ENCODE assay signal across 23 mouse cellular contexts in the genomic region with DNA sequence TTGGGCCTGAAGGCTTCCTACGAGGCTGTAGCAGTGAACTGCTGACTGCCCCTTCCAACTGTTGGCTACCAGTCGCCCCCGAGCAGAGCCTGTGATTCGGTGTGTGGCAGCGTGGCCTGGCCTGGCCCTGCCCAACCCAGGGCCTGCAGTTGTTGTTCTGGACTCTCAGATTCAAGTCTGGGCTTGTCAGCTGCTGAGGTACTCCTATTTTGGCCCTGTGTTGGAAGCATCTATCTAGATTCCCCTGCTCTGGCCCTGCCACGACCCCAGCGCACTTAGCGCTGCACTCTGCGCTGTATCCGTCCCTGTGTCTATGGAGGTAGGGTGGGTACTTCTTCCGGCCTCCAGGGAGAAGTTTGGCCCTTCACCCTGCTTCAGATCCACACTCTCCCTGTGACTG. TPM values are rescaled to one million over a fixed set of nuclear protein-coding genes. Genes with fewer than 3 reads are reported as not detected.
DNase-seq lines count a peak whose midpoint lies in the region; ATAC-seq and TF ChIP-seq lines count a peak whose summit lies in the region.
"Had no signal": no experiment of that assay in that cellular context is flagged by ENCODE, and none has a peak within 500 bp of the region (broad histone marks: within the 10 kb centered on the region; RNA-seq: fewer than 3 reads in every experiment).

No protein-coding gene starts in this region.

- intact Hi-C loops in gastrocnemius, adult 2 months (cut with DNase I) = no loop called here

- no peak for ATAC-seq in liver, postnatal 0 days
- ATAC-seq: forebrain, postnatal 0 days; hindbrain, postnatal 0 days; midbrain, embryonic 13.5 days had no signal

- H3K9me3 ChIP-seq in embryonic facial prominence, embryonic 10.5 days = no peaks in the 10 kb centered on the region
- no peaks in the 10 kb centered on the region for H3K9me3 ChIP-seq in liver, postnatal 0 days (ENCODE audit: low read length)
- H3K9me3 ChIP-seq: lung, embryonic 15.5 days; midbrain, embryonic 13.5 days; stomach, embryonic 15.5 days had no signal

- no peak for DNase-seq in gastrocnemius, adult 2 months
- no peak for DNase-seq in gastrocnemius, postnatal 4 days (ENCODE audit: low spot score in 2 of 2)
- peak; percentile 46 for DNase-seq in 3T3-L1 (ENCODE audit: low read depth, low spot score)
- DNase-seq in embryonic facial prominence, embryonic 10.5 days (ENCODE audit: low spot score) = no peak
- no peak for DNase-seq in liver, postnatal 0 days
- no peak for DNase-seq in frontal cortex, adult 2 months (ENCODE audit: extremely low spot score in 1 of 2, low spot score in 1 of 2)
- no peak for DNase-seq in left cerebral cortex, adult 9 months (ENCODE audit: low spot score in 2 of 2)
- no peak for DNase-seq in frontal cortex, postnatal 10 days (ENCODE audit: low spot score in 2 of 2)
- DNase-seq: cerebellum, postnatal 25 days; forebrain, postnatal 0 days; gastrocnemius, postnatal 14 days; heart, postnatal 14 days; retina, postnatal 1 day; spleen, adult 18-20 months; thymus, postnatal 14 days had no signal

- no peak for TF ChIP-seq CTCF in gastrocnemius, adult 2 months (IDR thresholded peaks at IDR 0.05)
- no peak for TF ChIP-seq CTCF in liver, postnatal 0 days (IDR thresholded peaks at IDR 0.05; ENCODE audit: low read depth)

- H3K4me2 ChIP-seq in liver, postnatal 0 days (ENCODE audit: low read depth, low read length) = no peak overlapping the region
- H3K4me2 ChIP-seq: heart, embryonic 11.5 days; lung, embryonic 15.5 days; midbrain, embryonic 13.5 days; stomach, embryonic 15.5 days had no signal

- 0 out of 2 replicates have a peak, but pooled peaks cover under 1% of the 10 kb centered on the region for H3K36me3 ChIP-seq in embryonic facial prominence, embryonic 10.5 days (replicated peaks)
- H3K36me3 ChIP-seq in liver, postnatal 0 days (replicated peaks; ENCODE audit: insufficient read depth, low read length) = peaks cover 3% of the 10 kb centered on the region; the same call in 1 of the 2 replicates
- H3K36me3 ChIP-seq: lung, embryonic 15.5 days; midbrain, embryonic 13.5 days; stomach, embryonic 15.5 days had no signal

- H3K27ac ChIP-seq in gastrocnemius, adult 2 months = 0 out of 2 replicates have a peak overlapping the region, but pooled peaks have one; percentile 20
- H3K27ac ChIP-seq in embryonic facial prominence, embryonic 10.5 days (replicated peaks) = peak overlapping the region; percentile 44
- H3K27ac ChIP-seq in liver, postnatal 0 days (ENCODE audit: low read depth) = peak overlapping the region; percentile 57
- H3K27ac ChIP-seq: hindbrain, postnatal 0 days; left cerebral cortex, adult 2 months; lung, embryonic 15.5 days; macrophage; midbrain, embryonic 13.5 days; stomach, embryonic 15.5 days had no signal

- WGBS in embryonic facial prominence, embryonic 10.5 days = 64% methylated on average over 11 of the region's 11 CpGs
- WGBS in liver, postnatal 0 days (ENCODE audit: insufficient replicate concordance) = 71% methylated on average over 11 of the region's 11 CpGs

- no peak for TF ChIP-seq EP300 in liver, postnatal 0 days (IDR thresholded peaks at IDR 0.05; ENCODE audit: low read depth)

- peaks cover 94% of the 10 kb centered on the region for H3K4me1 ChIP-seq in embryonic facial prominence, embryonic 10.5 days
- peaks cover 88% of the 10 kb centered on the region for H3K4me1 ChIP-seq in liver, postnatal 0 days (ENCODE audit: insufficient read depth)

- H3K9ac ChIP-seq in liver, postnatal 0 days (replicated peaks) = no peak overlapping the region
- H3K9ac ChIP-seq: forebrain, postnatal 0 days; lung, embryonic 15.5 days; midbrain, embryonic 13.5 days; stomach, embryonic 15.5 days had no signal

- H3K27me3 ChIP-seq in embryonic facial prominence, embryonic 10.5 days (replicated peaks; ENCODE audit: low read depth, poor library complexity, severe bottlenecking) = no peaks in the 10 kb centered on the region
- no peaks in the 10 kb centered on the region for H3K27me3 ChIP-seq in liver, postnatal 0 days (ENCODE audit: insufficient read depth, low read length)
- H3K27me3 ChIP-seq: lung, embryonic 15.5 days; midbrain, embryonic 13.5 days; stomach, embryonic 15.5 days had no signal

- H3K4me3 ChIP-seq in gastrocnemius, adult 2 months = no peak overlapping the region
- H3K4me3 ChIP-seq in embryonic facial prominence, embryonic 10.5 days = no peak overlapping the region
- no peak overlapping the region for H3K4me3 ChIP-seq in liver, postnatal 0 days (ENCODE audit: low read depth, low read length)
- H3K4me3 ChIP-seq: erythroblast, embryonic 14.5 days; left cerebral cortex, adult 2 months; lung, embryonic 15.5 days; midbrain, embryonic 13.5 days; stomach, embryonic 15.5 days had no signal

RNA-seq across cellular contexts. Expression of a gene that starts 45.2 kb away (rescaled TPM):
- 10 to 100 TPM in 1 of 2 experiments, 1 to 10 TPM in 1; 8.3 to 11.4 TPM for total RNA-seq in gastrocnemius, adult 2 months (2021)
- 10 to 100 TPM; 39.1 to 40.7 TPM for total RNA-seq in gastrocnemius, postnatal 4 days (2021)
- 9.2 and 9.8 TPM in 2 replicates for polyA plus RNA-seq in embryonic facial prominence, embryonic 10.5 days (2016; fragmentation: Nextera tagmentation; extraction: Ambion mirVana)
- polyA plus RNA-seq in liver, postnatal 0 days (2015; fragmentation: Nextera tagmentation; extraction: Ambion mirVana) = 22.3 and 22.6 TPM in 2 replicates
- 140 and 159 TPM in 2 replicates for polyA plus RNA-seq in frontal cortex, adult 2 months (2012; rRNA removed)
